ENCODE assay signal across 8 mouse cellular contexts in the genomic region with DNA sequence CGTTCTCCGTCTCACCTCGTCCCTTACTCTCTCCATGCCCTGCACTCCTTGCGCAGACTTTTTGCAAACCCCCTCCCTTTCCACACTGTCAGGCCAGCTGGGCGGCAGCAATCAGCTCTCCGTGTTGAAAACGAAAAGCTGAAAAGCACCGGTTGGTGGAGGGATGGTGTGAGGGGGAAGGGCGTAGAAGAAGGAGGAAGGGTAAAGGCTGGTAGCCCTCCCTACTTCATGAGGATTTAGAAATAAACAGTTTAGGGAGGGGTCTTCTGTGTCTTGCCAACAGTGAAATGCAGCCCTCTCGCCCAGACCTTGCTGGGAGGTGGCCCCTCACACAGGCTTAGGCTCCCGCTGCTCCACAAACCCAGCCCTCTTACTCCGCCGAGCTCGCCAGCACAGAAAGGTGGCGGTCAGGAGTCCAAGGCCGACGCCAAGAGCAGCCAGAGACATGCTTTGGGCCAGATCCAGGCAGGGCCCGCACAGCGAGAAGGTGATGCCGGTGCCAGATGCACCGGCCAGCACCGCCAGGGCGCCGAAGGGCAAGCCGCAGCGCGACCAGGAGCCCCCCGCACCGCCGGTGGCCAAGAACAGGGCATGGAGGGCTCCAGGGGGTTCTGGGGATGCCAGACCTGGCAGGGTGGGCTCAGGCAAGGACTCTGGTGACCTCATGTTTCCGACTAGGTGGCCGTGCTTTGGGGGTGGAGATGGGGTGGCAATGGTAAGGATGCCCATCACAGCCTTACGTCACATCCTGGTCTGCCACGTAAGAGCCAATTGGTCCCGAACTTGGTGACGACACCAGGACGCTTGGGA. TPM values are rescaled to one million over a fixed set of nuclear protein-coding genes. Genes with fewer than 3 reads are reported as not detected.
A peak's percentile ranks its signal among the peaks of the same experiment; 100 is the strongest.
DNase-seq lines count a peak whose midpoint lies in the region; ATAC-seq and TF ChIP-seq lines count a peak whose summit lies in the region.

No protein-coding gene starts in this region.

- H3K4me3 ChIP-seq in E14TG2a.4 (replicated peaks; ENCODE audit: low read length), result peak overlapping the region; percentile 81
- H3K4me3 ChIP-seq in embryonic facial prominence, embryonic 14.5 days (ENCODE audit: low read depth, low read length), result peak overlapping the region; percentile 47
- H3K4me3 ChIP-seq in liver, embryonic 14.5 days (ENCODE audit: insufficient read depth in 1 of 2, low read depth in 2 of 2, low read length in 2 of 2), result peak overlapping the region; percentile 46 to 47
- H3K4me3 ChIP-seq in neural tube, embryonic 15.5 days (replicated peaks), result peak overlapping the region; percentile 59

- peak overlapping the region; percentile 96 for H3K4me2 ChIP-seq in embryonic facial prominence, embryonic 14.5 days (ENCODE audit: low read depth, low read length)
- peak overlapping the region; percentile 73 for H3K4me2 ChIP-seq in liver, embryonic 14.5 days (ENCODE audit: low read depth)
- H3K4me2 ChIP-seq in neural tube, embryonic 15.5 days, result peak overlapping the region; percentile 99

- H3K4me1 ChIP-seq in E14TG2a.4 (replicated peaks; ENCODE audit: low read depth, low read length), result peaks cover 77% of the 10 kb centered on the region
- peaks cover 49% of the 10 kb centered on the region for H3K4me1 ChIP-seq in embryonic facial prominence, embryonic 14.5 days (ENCODE audit: control insufficient read depth, insufficient read depth, low read length)
- peaks cover 40 to 49% of the 10 kb centered on the region in 2 experiments for H3K4me1 ChIP-seq in liver, embryonic 14.5 days (replicated peaks; ENCODE audit: control insufficient read depth in 2 of 2, insufficient read depth in 2 of 2, low read length in 1 of 2)
- peaks cover 58% of the 10 kb centered on the region for H3K4me1 ChIP-seq in neural tube, embryonic 15.5 days

- H3K27me3 ChIP-seq in E14TG2a.4 (ENCODE audit: insufficient read depth, low read length), result peaks cover 61% of the 10 kb centered on the region
- no peaks in the 10 kb centered on the region for H3K27me3 ChIP-seq in embryonic facial prominence, embryonic 14.5 days (replicated peaks; ENCODE audit: control insufficient read depth, insufficient read depth, low read length)
- H3K27me3 ChIP-seq in liver, embryonic 14.5 days (ENCODE audit: control insufficient read depth, insufficient read depth, low read length), result peaks cover 3% of the 10 kb centered on the region; the same call in 1 of the 2 replicates
- peaks cover 7% of the 10 kb centered on the region; the same call in 1 of the 2 replicates for H3K27me3 ChIP-seq in neural tube, embryonic 15.5 days (replicated peaks)

- peak; percentile 65 for DNase-seq in adrenal gland, postnatal 25 days
- DNase-seq in embryonic facial prominence, embryonic 14.5 days (ENCODE audit: low spot score), result peak; percentile 84
- peak; percentile 42 to 57 for DNase-seq in heart, postnatal 10 days
- DNase-seq in kidney, postnatal 36 days, result peak; percentile 59 to 75
- DNase-seq in liver, embryonic 14.5 days (ENCODE audit: low read depth in 3 of 3, low spot score in 3 of 3), result peak in 2 of 3 experiments; percentile 57 to 59
- no peak for DNase-seq in spleen, postnatal 4 days (ENCODE audit: low spot score in 2 of 2)

- H3K9me3 ChIP-seq in E14TG2a.4 (ENCODE audit: low read length), result no peaks in the 10 kb centered on the region
- H3K9me3 ChIP-seq in embryonic facial prominence, embryonic 14.5 days (ENCODE audit: control insufficient read depth, low read length), result no peaks in the 10 kb centered on the region
- no peaks in the 10 kb centered on the region for H3K9me3 ChIP-seq in liver, embryonic 14.5 days (ENCODE audit: control insufficient read depth, low read length)
- no peaks in the 10 kb centered on the region for H3K9me3 ChIP-seq in neural tube, embryonic 15.5 days (replicated peaks)

- H3K36me3 ChIP-seq in E14TG2a.4 (ENCODE audit: insufficient read depth, low read length), result peaks cover 26% of the 10 kb centered on the region
- H3K36me3 ChIP-seq in embryonic facial prominence, embryonic 14.5 days (ENCODE audit: control insufficient read depth, insufficient read depth, low read length), result peaks cover 20% of the 10 kb centered on the region
- H3K36me3 ChIP-seq in liver, embryonic 14.5 days (replicated peaks; ENCODE audit: control insufficient read depth, insufficient read depth, low read depth), result peaks cover 21% of the 10 kb centered on the region
- peaks cover 20% of the 10 kb centered on the region for H3K36me3 ChIP-seq in neural tube, embryonic 15.5 days

- intact Hi-C loops in heart, postnatal 10 days (cut with DNase I), result no loop called here

- WGBS in embryonic facial prominence, embryonic 14.5 days, result under 1% methylated on average over 31 of the region's 37 CpGs
- 7% methylated on average over 37 of the region's 37 CpGs for WGBS in liver, embryonic 14.5 days (ENCODE audit: insufficient replicate concordance)
- 2% methylated on average over 37 of the region's 37 CpGs for WGBS in neural tube, embryonic 15.5 days

- H3K27ac ChIP-seq in embryonic facial prominence, embryonic 14.5 days (replicated peaks; ENCODE audit: low read depth, low read length), result peak overlapping the region; percentile 93
- H3K27ac ChIP-seq in liver, embryonic 14.5 days, result no peak overlapping the region
- H3K27ac ChIP-seq in neural tube, embryonic 15.5 days (replicated peaks), result peak overlapping the region; percentile 87

- no peak for TF ChIP-seq CTCF in E14TG2a.4 (conservative IDR thresholded peaks at IDR 0.05; ENCODE audit: low read length)
- no peak for TF ChIP-seq CTCF in liver, embryonic 14.5 days (IDR thresholded peaks at IDR 0.05; ENCODE audit: low read depth)

- peak overlapping the region; percentile 75 for H3K9ac ChIP-seq in embryonic facial prominence, embryonic 14.5 days (ENCODE audit: low read depth, low read length)
- H3K9ac ChIP-seq in liver, embryonic 14.5 days (replicated peaks), result peak overlapping the region; percentile 42
- H3K9ac ChIP-seq in neural tube, embryonic 15.5 days (replicated peaks), result peak overlapping the region; percentile 86

- TF ChIP-seq EP300 in liver, embryonic 14.5 days (IDR thresholded peaks at IDR 0.05; ENCODE audit: low read depth), result no peak

- peak; percentile 23 for ATAC-seq in embryonic facial prominence, embryonic 14.5 days (ENCODE audit: low read depth)
- no peak for ATAC-seq in liver, embryonic 14.5 days (ENCODE audit: insufficient read depth)
- ATAC-seq in neural tube, embryonic 15.5 days (ENCODE audit: low FRiP score), result peak; percentile 76

RNA-seq across cellular contexts. Expression of a gene that starts 2.5 kb away (rescaled TPM):
- total RNA-seq in adrenal gland, postnatal 25 days (2021), result 2.0 and 2.5 TPM in 2 replicates
- 9.6 and 10.7 TPM in 2 replicates for polyA plus RNA-seq in embryonic facial prominence, embryonic 14.5 days (2014; fragmentation: Nextera tagmentation; extraction: Ambion mirVana)
- total RNA-seq in heart, postnatal 10 days (2021), result 1 to 10 TPM; 1.6 to 1.7 TPM
- 0.59 and 0.64 TPM in 2 replicates for polyA plus RNA-seq in liver, embryonic 14.5 days (2012; rRNA removed)
- polyA plus RNA-seq in liver, embryonic 14.5 days (2014; fragmentation: Nextera tagmentation; extraction: Ambion mirVana), result 0.45 and 0.69 TPM in 2 replicates
- polyA plus RNA-seq in neural tube, embryonic 15.5 days (2015; fragmentation: Nextera tagmentation; extraction: Ambion mirVana), result 5.9 and 6.0 TPM in 2 replicates

RNA-seq across cellular contexts. Expression of a gene that starts 6.5 kb away (rescaled TPM):
- total RNA-seq in adrenal gland, postnatal 25 days (2021), result 13.8 and 22.4 TPM in 2 replicates
- 4.6 and 6.4 TPM in 2 replicates for polyA plus RNA-seq in embryonic facial prominence, embryonic 14.5 days (2014; fragmentation: Nextera tagmentation; extraction: Ambion mirVana)
- 10 to 100 TPM in 1 of 2 experiments, 1 to 10 TPM in 1; 8.4 to 11.0 TPM for total RNA-seq in heart, postnatal 10 days (2021)
- polyA plus RNA-seq in liver, embryonic 14.5 days (2012; rRNA removed), result 14.1 TPM in 2 replicates
- 4.9 and 5.4 TPM in 2 replicates for polyA plus RNA-seq in liver, embryonic 14.5 days (2014; fragmentation: Nextera tagmentation; extraction: Ambion mirVana)
- polyA plus RNA-seq in neural tube, embryonic 15.5 days (2015; fragmentation: Nextera tagmentation; extraction: Ambion mirVana), result 21.0 and 24.0 TPM in 2 replicates

RNA-seq across cellular contexts. Expression of a gene that starts 8.8 kb away (rescaled TPM):
- total RNA-seq in adrenal gland, postnatal 25 days (2021), result 8.9 and 10.1 TPM in 2 replicates
- polyA plus RNA-seq in embryonic facial prominence, embryonic 14.5 days (2014; fragmentation: Nextera tagmentation; extraction: Ambion mirVana), result 9.2 and 9.9 TPM in 2 replicates
- total RNA-seq in heart, postnatal 10 days (2021), result 1 to 10 TPM; 3.5 to 5.0 TPM
- 18.3 and 21.1 TPM in 2 replicates for polyA plus RNA-seq in liver, embryonic 14.5 days (2012; rRNA removed)
- 7.7 and 7.9 TPM in 2 replicates for polyA plus RNA-seq in liver, embryonic 14.5 days (2014; fragmentation: Nextera tagmentation; extraction: Ambion mirVana)
- polyA plus RNA-seq in neural tube, embryonic 15.5 days (2015; fragmentation: Nextera tagmentation; extraction: Ambion mirVana), result 8.8 and 10.7 TPM in 2 replicates

RNA-seq across cellular contexts. Expression of a gene that starts 39.4 kb away (rescaled TPM):
- total RNA-seq in adrenal gland, postnatal 25 days (2021), result 8.3 and 9.6 TPM in 2 replicates
- polyA plus RNA-seq in embryonic facial prominence, embryonic 14.5 days (2014; fragmentation: Nextera tagmentation; extraction: Ambion mirVana), result 42.2 and 48.1 TPM in 2 replicates
- 1 to 10 TPM; 6.9 to 7.7 TPM for total RNA-seq in heart, postnatal 10 days (2021)
- polyA plus RNA-seq in liver, embryonic 14.5 days (2012; rRNA removed), result 34.0 and 36.9 TPM in 2 replicates
- polyA plus RNA-seq in liver, embryonic 14.5 days (2014; fragmentation: Nextera tagmentation; extraction: Ambion mirVana), result 69.5 and 71.7 TPM in 2 replicates
- 13.4 and 26.3 TPM in 2 replicates for polyA plus RNA-seq in neural tube, embryonic 15.5 days (2015; fragmentation: Nextera tagmentation; extraction: Ambion mirVana)

RNA-seq across cellular contexts. Expression of a gene that starts 42.3 kb away (rescaled TPM):
- 412 and 427 TPM in 2 replicates for total RNA-seq in adrenal gland, postnatal 25 days (2021)
- polyA plus RNA-seq in embryonic facial prominence, embryonic 14.5 days (2014; fragmentation: Nextera tagmentation; extraction: Ambion mirVana), result 573 and 574 TPM in 2 replicates
- total RNA-seq in heart, postnatal 10 days (2021), result 100 to 1,000 TPM; 275 to 284 TPM
- 236 and 271 TPM in 2 replicates for polyA plus RNA-seq in liver, embryonic 14.5 days (2012; rRNA removed)
- polyA plus RNA-seq in liver, embryonic 14.5 days (2014; fragmentation: Nextera tagmentation; extraction: Ambion mirVana), result 326 and 346 TPM in 2 replicates
- polyA plus RNA-seq in neural tube, embryonic 15.5 days (2015; fragmentation: Nextera tagmentation; extraction: Ambion mirVana), result 1,457 and 1,659 TPM in 2 replicates

Comparison
In these comparisons a context has a peak if more than half of its experiments do, and no peak if none do; other contexts are left out.
1. DNase-seq: peak in adrenal gland, postnatal 25 days (single experiment), embryonic facial prominence, embryonic 14.5 days (single experiment), heart, postnatal 10 days (2 of 2), kidney, postnatal 36 days (2 of 2) and liver, embryonic 14.5 days (2 of 3); none in spleen, postnatal 4 days (0 of 2).
2. Peak in every context shown above with its lines, with median percentiles within 50 percentile points of each other: H3K4me3 ChIP-seq, H3K4me2 ChIP-seq and H3K9ac ChIP-seq.